Mouse (Mus musculus) CH12.LX (cell line): ENCODE data around the gene BC004004. TPM values are rescaled to one million over a fixed set of nuclear protein-coding genes. Genes with fewer than 3 reads are reported as not detected.

Experiments used
- DNase-seq: peaks from one replicate; pipeline ENCODE4 v3.0.0-alpha.2; 2013; ENCODE audit errors: extremely low read depth
- H3K27ac ChIP-seq: 2 replicates; pipeline ENCODE4 v1.5.1; 2012; ENCODE audit warnings: low read depth, mild to moderate bottlenecking, control low read depth, moderate library complexity; ENCODE audit not compliant: insufficient read depth
- H3K27me3 ChIP-seq: replicated peaks from 2 replicates; pipeline ENCODE3; 2012; ENCODE audit warnings: inconsistent platforms
- H3K36me3 ChIP-seq, 2 experiments: replicated peaks in 1 of 2; 2 replicates each; pipeline versions ENCODE3 to v1.6.1; 2012; ENCODE audit warnings: inconsistent platforms in 1 of 2, low read length in 1 of 2, mild to moderate bottlenecking in 1 of 2, mixed read lengths in 1 of 2, moderate library complexity in 1 of 2; ENCODE audit not compliant: control insufficient read depth in 1 of 2, insufficient read depth in 1 of 2
- H3K4me1 ChIP-seq, 2 experiments: 2 replicates each; pipeline ENCODE4 v1.6.1; 2012; ENCODE audit warnings: inconsistent platforms in 1 of 2, moderate library complexity in 1 of 2; ENCODE audit not compliant: insufficient read depth in 2 of 2, control insufficient read depth in 1 of 2
- H3K4me2 ChIP-seq: 2 replicates; pipeline ENCODE4 v1.6.1; 2012; ENCODE audit warnings: low read depth, mild to moderate bottlenecking, control low read depth; ENCODE audit not compliant: poor library complexity, insufficient read depth, severe bottlenecking
- H3K4me3 ChIP-seq, 3 experiments: fragments of 150-350 bp in 1 of 3; sonication (generic) in 1 of 3; replicated peaks in 1 of 3; 2 replicates each; pipeline versions ENCODE3 to v1.5.1; 2011 to 2012; ENCODE audit warnings: low read depth in 2 of 3, low read length in 2 of 3, mild to moderate bottlenecking in 2 of 3, moderate library complexity in 2 of 3, control low read depth in 1 of 3, improper control_type of control experiment in 1 of 3, inconsistent platforms in 1 of 3, mixed read lengths in 1 of 3; ENCODE audit not compliant: poor library complexity in 1 of 3
- H3K79me2 ChIP-seq: replicated peaks from 2 replicates; pipeline ENCODE4 v1.6.1; 2012; ENCODE audit warnings: mild to moderate bottlenecking, moderate library complexity; ENCODE audit not compliant: control insufficient read depth, poor library complexity, insufficient read depth, severe bottlenecking; ENCODE audit errors: extremely low read depth
- H3K9ac ChIP-seq: 2 replicates; pipeline ENCODE4 v1.6.1; 2012; ENCODE audit warnings: low read depth, mild to moderate bottlenecking, control low read depth, moderate library complexity; ENCODE audit not compliant: insufficient read depth
- H3K9me3 ChIP-seq: replicated peaks from 2 replicates; pipeline ENCODE3; 2012; ENCODE audit warnings: low read length, inconsistent platforms, mixed read lengths
- BHLHE40 ChIP-seq: IDR thresholded peaks from 2 replicates; pipeline ENCODE4 v1.6.1; 2011; ENCODE audit warnings: mild to moderate bottlenecking, low read depth, low read length, improper control_type of control experiment
- CHD1 ChIP-seq: IDR thresholded peaks from 2 replicates; pipeline ENCODE4 v1.6.1; 2012; ENCODE audit warnings: low read depth, low read length, improper control_type of control experiment, inconsistent platforms
- CHD2 ChIP-seq: IDR thresholded peaks from 2 replicates; pipeline ENCODE4 v1.6.1; 2011; ENCODE audit warnings: low read length, improper control_type of control experiment
- CTCF ChIP-seq, 2 experiments: IDR thresholded peaks in 1 of 2; conservative IDR thresholded peaks in 1 of 2; 2 replicates each; pipeline ENCODE4 v1.5.1; 2011 to 2012; ENCODE audit warnings: low read depth in 2 of 2, low read length in 2 of 2, improper control_type of control experiment in 1 of 2, inconsistent platforms in 1 of 2, mild to moderate bottlenecking in 1 of 2, moderate library complexity in 1 of 2
- E2F4 ChIP-seq: IDR thresholded peaks from 2 replicates; pipeline ENCODE4 v1.6.1; 2011; ENCODE audit warnings: low read depth, low read length, improper control_type of control experiment; ENCODE audit not compliant: insufficient replicate concordance
- ELF1 ChIP-seq: IDR thresholded peaks from 2 replicates; pipeline ENCODE4 v1.6.1; 2014; ENCODE audit warnings: low read depth, mild to moderate bottlenecking, inconsistent platforms, low read length, improper control_type of control experiment
- EP300 ChIP-seq: IDR thresholded peaks from 2 replicates; pipeline ENCODE4 v1.6.1; 2011; ENCODE audit warnings: low read length, improper control_type of control experiment
- MAFK ChIP-seq: IDR thresholded peaks from 2 replicates; pipeline ENCODE4 v1.6.1; 2011; ENCODE audit warnings: low read length, improper control_type of control experiment; ENCODE audit not compliant: insufficient replicate concordance
- MAX ChIP-seq: IDR thresholded peaks from 2 replicates; pipeline ENCODE4 v1.6.1; 2011; ENCODE audit warnings: low read length, improper control_type of control experiment
- MEF2A ChIP-seq: IDR thresholded peaks from 2 replicates; pipeline ENCODE4 v1.6.1; 2014; ENCODE audit warnings: low read depth, mild to moderate bottlenecking, inconsistent platforms, low read length, improper control_type of control experiment, borderline replicate concordance
- NELFE ChIP-seq: IDR thresholded peaks from 2 replicates; pipeline ENCODE4 v1.6.1; 2011; ENCODE audit warnings: low read depth, low read length, improper control_type of control experiment
- NRF1 ChIP-seq: IDR thresholded peaks from 2 replicates; pipeline ENCODE4 v1.6.1; 2014; ENCODE audit warnings: low read depth, mild to moderate bottlenecking, inconsistent platforms, low read length, improper control_type of control experiment, moderate library complexity
- PAX5 ChIP-seq: IDR thresholded peaks from 2 replicates; pipeline ENCODE4 v1.6.1; 2012; ENCODE audit warnings: low read length, inconsistent platforms, mixed read lengths
- POLR2A ChIP-seq: IDR thresholded peaks from 2 replicates; pipeline ENCODE4 v1.6.1; 2011; ENCODE audit warnings: low read depth, mild to moderate bottlenecking, improper control_type of control experiment, low read length
- RCOR1 ChIP-seq: conservative IDR thresholded peaks from 2 replicates; pipeline ENCODE4 v1.6.1; 2012; ENCODE audit warnings: low read depth, mild to moderate bottlenecking, inconsistent platforms, low read length, improper control_type of control experiment
- TCF12 ChIP-seq: IDR thresholded peaks from 2 replicates; pipeline ENCODE4 v1.6.1; 2014; ENCODE audit warnings: low read depth, mild to moderate bottlenecking, inconsistent platforms, low read length, improper control_type of control experiment
- USF1 ChIP-seq: IDR thresholded peaks from 2 replicates; pipeline ENCODE4 v1.6.1; 2014; ENCODE audit warnings: low read depth, mild to moderate bottlenecking, inconsistent platforms, low read length, improper control_type of control experiment
- dilution Hi-C: fragments of 300-500 bp; cut with MboI; formaldehyde crosslinking; loops from 2 replicates; pipeline ENCODE4 v1.14.3; 2020; ENCODE audit warnings: low sequenced_read_pairs; ENCODE audit not compliant: extremely low pct_unique_long_range_greater_than_20kb, extremely low pct_ligation_motif_present
- in situ Hi-C: fragments of 300-500 bp; cut with MboI; formaldehyde crosslinking; loops from 3 replicates; pipeline ENCODE4 v1.14.3; 2019; ENCODE audit warnings: low sequenced_read_pairs, low pct_ligation_motif_present, low pct_unique_long_range_greater_than_20kb, mixed read lengths
- polyA plus RNA-seq: library from polyadenylated mRNA; unstranded; fragments of >175 nt; gene quantifications from 2 replicates; pipeline ENCODE4 v1.2.1, GENCODE M21; 2012; ENCODE audit warnings: low read depth; ENCODE audit not compliant: insufficient read length
- total RNA-seq, 2 experiments: library from RNA; depleted of rRNA; stranded (reverse); fragments of 300-350 nt in 1 of 2; fragments of >200 nt in 1 of 2; gene quantifications; 2 replicates each; pipeline ENCODE4 v1.2.3; 2012 to 2014

Gene BC004004
- total and polyA plus RNA-seq, 3 experiments, result 67.9 to 89.1 (median 75.1) TPM

DNA sequence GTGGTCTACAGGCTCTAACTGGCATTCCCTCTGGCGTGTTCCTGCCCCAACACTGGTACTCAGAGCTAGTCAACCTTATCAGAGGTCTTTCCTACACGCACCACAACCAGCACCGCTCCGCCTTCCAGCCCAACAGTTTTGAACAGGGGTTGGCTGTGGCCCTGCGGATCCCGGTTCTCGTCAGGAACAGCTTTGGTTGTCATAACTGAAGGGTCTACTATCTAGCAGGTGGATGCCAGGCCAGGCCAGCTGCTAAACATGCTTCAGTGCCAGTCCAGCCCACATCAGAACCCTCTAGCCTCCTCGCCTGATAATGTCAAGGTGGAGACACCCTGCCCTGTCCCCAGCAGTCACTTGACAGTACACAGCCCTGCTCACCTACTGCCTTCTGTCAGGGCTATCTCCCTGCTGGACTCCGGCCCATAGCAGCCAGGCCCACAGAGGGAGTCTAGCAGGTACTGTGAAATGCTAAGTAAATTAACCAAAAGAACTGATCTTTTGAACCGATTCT is 11.5 kb upstream of the BC004004 start:
- H3K27me3 ChIP-seq, result no peaks in the 10 kb centered on the region
- H3K4me3 ChIP-seq, result no peak overlapping the region
- H3K4me2 ChIP-seq, result no peak overlapping the region
- H3K4me1 ChIP-seq, result peaks cover 21 to 64% of the 10 kb centered on the region in 2 experiments
- no peaks in the 10 kb centered on the region for H3K9me3 ChIP-seq
- no peak overlapping the region for H3K27ac ChIP-seq
- H3K9ac ChIP-seq, result no peak overlapping the region
- peaks cover 67% of the 10 kb centered on the region for H3K79me2 ChIP-seq
- dilution Hi-C loops (no loop called here), in situ Hi-C loops (no loop called here)
- H3K36me3 ChIP-seq, result peaks cover 54 to 78% of the 10 kb centered on the region in 2 experiments
- DNase-seq, result no peak
- no peak for TF ChIP-seq ELF1
- no peak for TF ChIP-seq TCF12

DNA sequence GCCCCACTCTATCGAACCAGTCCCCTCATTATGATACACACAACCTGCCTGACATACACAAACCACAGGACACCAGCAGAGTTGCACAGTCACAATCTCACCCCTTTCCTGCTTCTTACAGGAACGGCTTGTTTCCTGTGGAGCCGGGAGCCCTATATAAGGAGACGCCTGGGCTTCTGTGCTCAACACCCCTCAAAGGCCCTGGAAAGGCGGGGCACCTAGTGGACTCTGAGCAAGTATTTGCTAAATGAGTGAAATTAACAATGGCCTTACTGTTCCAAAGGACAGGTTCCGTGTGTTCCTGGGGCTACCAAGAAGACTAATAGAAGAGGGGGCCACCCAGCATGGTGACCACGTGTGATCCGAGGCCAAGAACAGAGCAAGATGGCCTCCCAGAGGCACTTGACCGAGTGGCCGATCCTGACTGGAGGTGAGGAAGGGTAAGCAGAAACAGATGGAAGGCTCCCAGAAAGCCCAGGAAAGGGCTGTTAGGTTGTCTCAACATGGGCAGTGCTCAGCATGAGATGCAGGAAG is 10.5 kb upstream of the BC004004 start:
- TF ChIP-seq CHD2 (no peak), PAX5 (no peak), POLR2A (no peak), USF1 (no peak), NRF1 (no peak), RCOR1 (no peak), BHLHE40 (no peak), NELFE (no peak), MAX (no peak), MEF2A (no peak), CTCF (conservative IDR thresholded peaks at IDR 0.05 in 1 of 2, IDR thresholded peaks at IDR 0.05 in 1 of 2; ENCODE audit: low read depth in 2 of 2, low read length in 2 of 2) (no peak), EP300 (no peak), E2F4 (no peak), MAFK (no peak), CHD1 (no peak)
- Histone ChIP-seq H3K27me3 (no peaks in the 10 kb centered on the region), H3K9me3 (no peaks in the 10 kb centered on the region), H3K4me1 (peaks cover 21 to 67% of the 10 kb centered on the region in 2 experiments), H3K4me2 (no peak overlapping the region), H3K4me3 (no peak overlapping the region), H3K36me3 (peaks cover 45 to 68% of the 10 kb centered on the region in 2 experiments), H3K79me2 (peaks cover 71% of the 10 kb centered on the region), H3K9ac (no peak overlapping the region), H3K27ac (no peak overlapping the region)
- dilution Hi-C loops (no loop called here), in situ Hi-C loops (no loop called here)
- DNase-seq, result no peak
